Mouse (Mus musculus) CH12.LX (cell line): ENCODE data around the gene Taok1.

Experiments used
- CHD1 ChIP-seq: IDR thresholded peaks from 2 replicates; pipeline ENCODE4 v1.6.1; 2012; ENCODE audit warnings: low read depth, low read length, improper control_type of control experiment, inconsistent platforms
- CTCF ChIP-seq, 2 experiments: IDR thresholded peaks in 1 of 2; conservative IDR thresholded peaks in 1 of 2; 2 replicates each; pipeline ENCODE4 v1.5.1; 2011 to 2012; ENCODE audit warnings: low read depth in 2 of 2, low read length in 2 of 2, improper control_type of control experiment in 1 of 2, inconsistent platforms in 1 of 2, mild to moderate bottlenecking in 1 of 2, moderate library complexity in 1 of 2
- MAX ChIP-seq: IDR thresholded peaks from 2 replicates; pipeline ENCODE4 v1.6.1; 2011; ENCODE audit warnings: low read length, improper control_type of control experiment
- PAX5 ChIP-seq: IDR thresholded peaks from 2 replicates; pipeline ENCODE4 v1.6.1; 2012; ENCODE audit warnings: low read length, inconsistent platforms, mixed read lengths
- POLR2A ChIP-seq: IDR thresholded peaks from 2 replicates; pipeline ENCODE4 v1.6.1; 2011; ENCODE audit warnings: low read depth, mild to moderate bottlenecking, improper control_type of control experiment, low read length
- ZC3H11A ChIP-seq: IDR thresholded peaks from 2 replicates; pipeline ENCODE4 v1.6.1; 2012; ENCODE audit warnings: low read depth, mild to moderate bottlenecking, inconsistent platforms, low read length, improper control_type of control experiment
- ZKSCAN1 ChIP-seq: IDR thresholded peaks from 2 replicates; pipeline ENCODE4 v1.6.1; 2012; ENCODE audit warnings: low read depth, inconsistent platforms, low read length, improper control_type of control experiment, borderline replicate concordance

GRCm38 (mm10) chr11:77507426-77507825 is 100.2 kb downstream of the Taok1 start:
- no peak for TF ChIP-seq CTCF (conservative IDR thresholded peaks at IDR 0.05 in 1 of 2, IDR thresholded peaks at IDR 0.05 in 1 of 2; ENCODE audit: low read depth in 2 of 2, low read length in 2 of 2)
- TF ChIP-seq CHD1 = no peak
- TF ChIP-seq PAX5 = no peak
- TF ChIP-seq ZC3H11A = no peak
- no peak for TF ChIP-seq ZKSCAN1
- no peak for TF ChIP-seq MAX
- no peak for TF ChIP-seq POLR2A
